Comparison of ENCODE assay signal across 14 mouse cellular contexts in genomic region chr9:75666612-75667011, GRCm38 (mm10). TPM values are rescaled to one million over a fixed set of nuclear protein-coding genes. Genes with fewer than 3 reads are reported as not detected.
A peak's percentile ranks its signal among the peaks of the same experiment; 100 is the strongest.
DNase-seq lines count a peak whose midpoint lies in the region; ATAC-seq and TF ChIP-seq lines count a peak whose summit lies in the region.
"Had no signal": no experiment of that assay in that cellular context is flagged by ENCODE, and none has a peak within 500 bp of the region (broad histone marks: within the 10 kb centered on the region; RNA-seq: fewer than 3 reads in every experiment).

No protein-coding gene starts in this region.

- no peaks in the 10 kb centered on the region for H3K36me3 ChIP-seq in embryonic facial prominence, embryonic 14.5 days (ENCODE audit: control insufficient read depth, insufficient read depth, low read length)
- no peaks in the 10 kb centered on the region for H3K36me3 ChIP-seq in embryonic facial prominence, embryonic 10.5 days (replicated peaks)
- no peaks in the 10 kb centered on the region for H3K36me3 ChIP-seq in heart, embryonic 15.5 days
- H3K36me3 ChIP-seq: limb, embryonic 10.5 days had no signal

- H3K27ac ChIP-seq in embryonic facial prominence, embryonic 14.5 days (replicated peaks; ENCODE audit: low read depth, low read length) = peak overlapping the region; percentile 28; the same call in 1 of the 2 replicates
- no peak overlapping the region for H3K27ac ChIP-seq in embryonic facial prominence, embryonic 10.5 days (replicated peaks)
- peak overlapping the region; percentile 83 for H3K27ac ChIP-seq in layer of hippocampus, adult 2 months
- 0 out of 2 replicates have a peak overlapping the region, but pooled peaks have one; percentile 17 for H3K27ac ChIP-seq in heart, embryonic 15.5 days
- H3K27ac ChIP-seq: forebrain, embryonic 10.5 days; limb, embryonic 10.5 days; midbrain, embryonic 13.5 days; neural tube, embryonic 13.5 days had no signal

- no peak overlapping the region for H3K4me2 ChIP-seq in embryonic facial prominence, embryonic 14.5 days (ENCODE audit: low read depth, low read length)
- no peak overlapping the region for H3K4me2 ChIP-seq in heart, embryonic 15.5 days
- H3K4me2 ChIP-seq: midbrain, embryonic 13.5 days; neural tube, embryonic 13.5 days had no signal

- H3K9ac ChIP-seq in embryonic facial prominence, embryonic 14.5 days (ENCODE audit: low read depth, low read length) = no peak overlapping the region
- no peak overlapping the region for H3K9ac ChIP-seq in heart, embryonic 15.5 days
- H3K9ac ChIP-seq: midbrain, embryonic 13.5 days; neural tube, embryonic 13.5 days had no signal

- ATAC-seq in embryonic facial prominence, embryonic 14.5 days (ENCODE audit: low read depth) = no peak
- peak; percentile 79 for ATAC-seq in cerebellum, adult (ENCODE audit: insufficient number of reproducible peaks, low FRiP score, low TSS enrichment)
- ATAC-seq in heart, embryonic 15.5 days (replicated peaks; ENCODE audit: insufficient number of reproducible peaks, insufficient read depth, low FRiP score, low read depth) = peak; percentile 47; the same call in 1 of the 2 replicates
- no peak for ATAC-seq in erythroblast, adult 5-6 weeks (replicated peaks; ENCODE audit: low FRiP score, poor library complexity, severe bottlenecking)
- ATAC-seq: midbrain, embryonic 13.5 days had no signal

- no peak for DNase-seq in embryonic facial prominence, embryonic 14.5 days (ENCODE audit: low spot score)
- no peak for DNase-seq in embryonic facial prominence, embryonic 10.5 days (ENCODE audit: low spot score)
- DNase-seq in layer of hippocampus, adult 2 months (ENCODE audit: low spot score in 2 of 2) = no peak
- no peak for DNase-seq in layer of hippocampus, adult 9-11 months
- DNase-seq in thymus, postnatal 10 days (ENCODE audit: low spot score in 2 of 2) = no peak
- DNase-seq: right cerebral cortex, postnatal 14 days had no signal

- WGBS in embryonic facial prominence, embryonic 14.5 days = 67% methylated on average over 5 of the region's 5 CpGs
- 82% methylated on average over 5 of the region's 5 CpGs for WGBS in embryonic facial prominence, embryonic 10.5 days
- WGBS in heart, embryonic 15.5 days = 50% methylated on average over 5 of the region's 5 CpGs

- no peaks in the 10 kb centered on the region for H3K27me3 ChIP-seq in embryonic facial prominence, embryonic 14.5 days (replicated peaks; ENCODE audit: control insufficient read depth, insufficient read depth, low read length)
- no peaks in the 10 kb centered on the region for H3K27me3 ChIP-seq in embryonic facial prominence, embryonic 10.5 days (replicated peaks; ENCODE audit: low read depth, poor library complexity, severe bottlenecking)
- H3K27me3 ChIP-seq in heart, embryonic 15.5 days = no peaks in the 10 kb centered on the region
- H3K27me3 ChIP-seq: midbrain, embryonic 13.5 days; neural tube, embryonic 13.5 days had no signal

- no peak for TF ChIP-seq CTCF in layer of hippocampus, adult 2 months (conservative IDR thresholded peaks at IDR 0.05)

- no peaks in the 10 kb centered on the region for H3K9me3 ChIP-seq in embryonic facial prominence, embryonic 14.5 days (ENCODE audit: control insufficient read depth, low read length)
- H3K9me3 ChIP-seq in embryonic facial prominence, embryonic 10.5 days = no peaks in the 10 kb centered on the region
- H3K9me3 ChIP-seq in heart, embryonic 15.5 days (replicated peaks) = no peaks in the 10 kb centered on the region
- H3K9me3 ChIP-seq: forebrain, embryonic 10.5 days; limb, embryonic 10.5 days; midbrain, embryonic 13.5 days; neural tube, embryonic 13.5 days had no signal

- no peak overlapping the region for H3K4me3 ChIP-seq in embryonic facial prominence, embryonic 14.5 days (ENCODE audit: low read depth, low read length)
- no peak overlapping the region for H3K4me3 ChIP-seq in embryonic facial prominence, embryonic 10.5 days
- H3K4me3 ChIP-seq in layer of hippocampus, adult 2 months = no peak overlapping the region
- H3K4me3 ChIP-seq in heart, embryonic 15.5 days = no peak overlapping the region
- H3K4me3 ChIP-seq: forebrain, embryonic 10.5 days; limb, embryonic 10.5 days; midbrain, embryonic 13.5 days; neural tube, embryonic 13.5 days had no signal

- no peaks in the 10 kb centered on the region for H3K4me1 ChIP-seq in embryonic facial prominence, embryonic 14.5 days (ENCODE audit: control insufficient read depth, insufficient read depth, low read length)
- H3K4me1 ChIP-seq in embryonic facial prominence, embryonic 10.5 days = no peaks in the 10 kb centered on the region
- H3K4me1 ChIP-seq in heart, embryonic 15.5 days (replicated peaks) = no peaks in the 10 kb centered on the region
- H3K4me1 ChIP-seq: forebrain, embryonic 10.5 days; limb, embryonic 10.5 days; midbrain, embryonic 13.5 days; neural tube, embryonic 13.5 days had no signal

RNA-seq across cellular contexts. Expression of gene Scg3, which starts 17.2 kb away (rescaled TPM):
- 5.8 and 7.0 TPM in 2 replicates for polyA plus RNA-seq in embryonic facial prominence, embryonic 14.5 days (2014; fragmentation: Nextera tagmentation; extraction: Ambion mirVana)
- polyA plus RNA-seq in embryonic facial prominence, embryonic 10.5 days (2016; fragmentation: Nextera tagmentation; extraction: Ambion mirVana) = 9.9 and 10.0 TPM in 2 replicates
- 100 to 1,000 TPM; 270 to 283 TPM for total RNA-seq in layer of hippocampus, adult 2 months (2021)
- polyA plus RNA-seq in heart, embryonic 15.5 days (2015; fragmentation: Nextera tagmentation; extraction: Ambion mirVana) = 0.15 and 1.4 TPM in 2 replicates
- total RNA-seq in erythroblast, adult 5-6 weeks (2015; ENCODE audit: low replicate concordance) = not detected in 2 replicates
- total RNA-seq in erythroblast, adult 5-6 weeks (2017; ENCODE audit: low replicate concordance) = 0.84 TPM in 1 of 2 replicates, not detected in the other
- total RNA-seq: MEL had no signal
- polyA plus RNA-seq: limb, embryonic 10.5 days had no signal

RNA-seq across cellular contexts. Expression of gene Lysmd2, which starts 41.1 kb away (rescaled TPM):
- polyA plus RNA-seq in embryonic facial prominence, embryonic 14.5 days (2014; fragmentation: Nextera tagmentation; extraction: Ambion mirVana) = 44.6 and 48.3 TPM in 2 replicates
- 13.6 and 16.5 TPM in 2 replicates for polyA plus RNA-seq in embryonic facial prominence, embryonic 10.5 days (2016; fragmentation: Nextera tagmentation; extraction: Ambion mirVana)
- 10 to 100 TPM; 56.6 to 60.3 TPM for total RNA-seq in layer of hippocampus, adult 2 months (2021)
- 20.9 and 21.7 TPM in 2 replicates for polyA plus RNA-seq in heart, embryonic 15.5 days (2015; fragmentation: Nextera tagmentation; extraction: Ambion mirVana)
- total RNA-seq in erythroblast, adult 5-6 weeks (2015; ENCODE audit: low replicate concordance) = 2.9 TPM in 1 of 2 replicates, not detected in the other
- 2.1 TPM in 1 of 2 replicates, not detected in the other for total RNA-seq in erythroblast, adult 5-6 weeks (2017; ENCODE audit: low replicate concordance)
- total RNA-seq: MEL had no signal

RNA-seq across cellular contexts. Expression of gene Tmod2, which starts 55.5 kb away (rescaled TPM):
- polyA plus RNA-seq in embryonic facial prominence, embryonic 14.5 days (2014; fragmentation: Nextera tagmentation; extraction: Ambion mirVana) = 28.5 and 30.3 TPM in 2 replicates
- polyA plus RNA-seq in embryonic facial prominence, embryonic 10.5 days (2016; fragmentation: Nextera tagmentation; extraction: Ambion mirVana) = 31.9 and 34.3 TPM in 2 replicates
- total RNA-seq in layer of hippocampus, adult 2 months (2021) = 100 to 1,000 TPM; 376 to 380 TPM
- 5.2 and 8.9 TPM in 2 replicates for polyA plus RNA-seq in heart, embryonic 15.5 days (2015; fragmentation: Nextera tagmentation; extraction: Ambion mirVana)
- not detected in 2 replicates for total RNA-seq in erythroblast, adult 5-6 weeks (2015; ENCODE audit: low replicate concordance)
- not detected in 2 replicates for total RNA-seq in erythroblast, adult 5-6 weeks (2017; ENCODE audit: low replicate concordance)
- total RNA-seq: MEL had no signal

Comparison
In these comparisons a context has a peak if more than half of its experiments do, and no peak if none do; other contexts are left out.
1. ATAC-seq: peak in cerebellum, adult (single experiment) and heart, embryonic 15.5 days (single experiment); none in embryonic facial prominence, embryonic 14.5 days (single experiment) and erythroblast, adult 5-6 weeks (single experiment).